Mouse (Mus musculus) myocyte (in vitro differentiated cells): ENCODE data around the gene Chl1.

Experiments used
- CEBPB ChIP-seq: IDR thresholded peaks from 2 replicates; pipeline ENCODE4 v1.6.1; 2011; ENCODE audit warnings: mild to moderate bottlenecking, moderate library complexity; ENCODE audit not compliant: poor library complexity, insufficient read depth, severe bottlenecking
- POLR2A ChIP-seq: IDR thresholded peaks from one replicate; pipeline ENCODE4 v1.6.1; 2011; ENCODE audit warnings: low read depth, mild to moderate bottlenecking, control low read depth, moderate library complexity; ENCODE audit not compliant: insufficient read length
- TCF12 ChIP-seq: IDR thresholded peaks from one replicate; pipeline ENCODE4 v1.6.1; 2011; ENCODE audit warnings: mild to moderate bottlenecking, control low read depth; ENCODE audit not compliant: poor library complexity, insufficient read depth, severe bottlenecking
- USF1 ChIP-seq: IDR thresholded peaks from one replicate; pipeline ENCODE4 v1.6.1; 2011; ENCODE audit warnings: low read depth, mild to moderate bottlenecking, control low read depth, moderate library complexity

- TF ChIP-seq CEBPB = no peak
- TF ChIP-seq POLR2A = no peak
- TF ChIP-seq USF1 = no peak
- no peak for TF ChIP-seq TCF12
Measured at GRCm38 (mm10) chr6:103656778-103657177, 146.4 kb downstream of the Chl1 start.
